Mouse (Mus musculus): ENCODE measurements at regions not wholly inside any gene's neighbourhood (a gene's known extent, or its start where the extent isn't known, plus 50 kb on each side); places are given as distances from the start of the nearest gene placed in this dataset.

- TF ChIP-seq POLR2A (IDR thresholded peaks at IDR 0.05; ENCODE audit: insufficient read depth, low read depth, low read length) (no peak), CTCF (IDR thresholded peaks at IDR 0.05) (no peak)
Measured at GRCm38 (mm10) chr6:53216715-53217114, 70.4 kb upstream of the Creb5 start.
